Mouse (Mus musculus): Measurements from ENCODE around the gene Baz1b. TPM values are rescaled to one million over a fixed set of nuclear protein-coding genes. Genes with fewer than 3 reads are reported as not detected.

Gene Baz1b
- polyA plus RNA-seq, 1 experiment from 2014 or later: 83.6 TPM

DNA sequence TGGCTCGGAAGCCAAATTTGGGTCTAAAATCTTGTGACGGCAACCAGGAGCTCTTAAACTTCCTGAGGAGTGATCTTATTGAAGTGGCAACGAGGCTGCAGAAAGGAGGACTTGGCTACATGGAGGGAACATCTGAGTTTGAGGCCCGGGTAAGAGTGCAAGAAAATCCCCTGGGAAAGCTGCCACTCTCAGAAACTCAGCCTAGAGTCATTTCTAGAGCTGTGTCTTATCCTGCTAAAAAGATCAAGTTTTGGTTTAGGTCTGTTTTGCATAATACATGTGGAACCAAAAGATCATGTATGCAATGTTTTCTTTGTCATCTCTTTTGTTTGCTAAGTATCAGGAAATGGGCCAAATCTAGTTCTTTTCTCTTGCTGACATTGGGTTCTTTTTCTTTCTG, 43.1 kb downstream of the Baz1b start:
- no peaks in the 10 kb centered on the region for H3K4me1 ChIP-seq (replicated peaks; ENCODE audit: control insufficient read depth, insufficient read depth, low read length)
- H3K27me3 ChIP-seq (ENCODE audit: control insufficient read depth, insufficient read depth, low read length): no peaks in the 10 kb centered on the region
- DNase-seq (ENCODE audit: low spot score) (no peak), ATAC-seq (replicated peaks; ENCODE audit: low FRiP score) (no peak)
- no peak overlapping the region for H3K4me2 ChIP-seq (ENCODE audit: low read depth, low read length, severe bottlenecking)
- H3K9me3 ChIP-seq (ENCODE audit: control insufficient read depth, low read length): no peaks in the 10 kb centered on the region
- peaks cover 27% of the 10 kb centered on the region for H3K36me3 ChIP-seq (ENCODE audit: control insufficient read depth, insufficient read depth, low read length)
- no peak overlapping the region for H3K4me3 ChIP-seq (ENCODE audit: low read depth, low read length)
- H3K9ac ChIP-seq (ENCODE audit: low read length): no peak overlapping the region
- WGBS: 88% methylated on average over 4 of the region's 4 CpGs
- no peak overlapping the region for H3K27ac ChIP-seq (ENCODE audit: low read depth, low read length)

GRCm38 (mm10) chr5:135233166-135233920, 46.3 kb downstream of the Baz1b start:
- 88% methylated on average over 8 of the region's 8 CpGs for WGBS
- no peak for ATAC-seq (replicated peaks; ENCODE audit: low FRiP score)
- peaks cover 32% of the 10 kb centered on the region for H3K36me3 ChIP-seq (ENCODE audit: control insufficient read depth, insufficient read depth, low read length)

DNA sequence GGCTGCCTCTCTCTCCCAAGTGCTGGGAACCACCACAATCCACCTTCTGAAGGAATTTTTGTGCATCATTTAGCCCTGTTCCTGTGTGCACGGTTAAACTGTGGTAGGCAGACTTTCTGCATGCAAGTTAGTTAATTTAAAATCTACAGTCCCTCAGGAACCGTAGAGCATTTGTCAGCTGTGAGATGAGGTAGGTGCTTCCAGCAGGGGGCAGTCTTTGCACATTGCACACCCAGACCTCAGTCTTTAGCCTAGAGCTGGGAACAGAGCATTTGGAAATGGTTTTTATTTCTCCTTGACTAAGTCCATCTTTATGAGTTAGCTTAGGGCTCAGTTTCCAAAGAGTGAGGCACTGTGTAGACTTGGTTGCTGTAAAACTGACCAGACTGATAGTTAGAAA, 49.5 kb downstream of the Baz1b start:
- 49% methylated on average over 2 of the region's 2 CpGs for WGBS
- H3K27ac ChIP-seq (ENCODE audit: low read depth, low read length): no peak overlapping the region
- DNase-seq (ENCODE audit: low spot score): peak; percentile 79
- peaks cover 28% of the 10 kb centered on the region for H3K36me3 ChIP-seq (ENCODE audit: control insufficient read depth, insufficient read depth, low read length)
- no peak for ATAC-seq (replicated peaks; ENCODE audit: low FRiP score)
- no peaks in the 10 kb centered on the region for H3K4me1 ChIP-seq (replicated peaks; ENCODE audit: control insufficient read depth, insufficient read depth, low read length)
- H3K4me2 ChIP-seq (ENCODE audit: low read depth, low read length, severe bottlenecking): no peak overlapping the region
- H3K4me3 ChIP-seq (ENCODE audit: low read depth, low read length): no peak overlapping the region
- no peak overlapping the region for H3K9ac ChIP-seq (ENCODE audit: low read length)
- H3K9me3 ChIP-seq (ENCODE audit: control insufficient read depth, low read length): no peaks in the 10 kb centered on the region
- H3K27me3 ChIP-seq (ENCODE audit: control insufficient read depth, insufficient read depth, low read length): no peaks in the 10 kb centered on the region

More at GRCm38 (mm10) chr5:135233166-135233920, 46.3 kb downstream of the Baz1b start:
- H3K4me2 ChIP-seq (ENCODE audit: low read depth, low read length, severe bottlenecking): no peak overlapping the region
- H3K4me3 ChIP-seq (ENCODE audit: low read depth, low read length): no peak overlapping the region
- no peak overlapping the region for H3K9ac ChIP-seq (ENCODE audit: low read length)
- no peaks in the 10 kb centered on the region for H3K4me1 ChIP-seq (replicated peaks; ENCODE audit: control insufficient read depth, insufficient read depth, low read length)
- no peaks in the 10 kb centered on the region for H3K27me3 ChIP-seq (ENCODE audit: control insufficient read depth, insufficient read depth, low read length)
- no peak overlapping the region for H3K27ac ChIP-seq (ENCODE audit: low read depth, low read length)
- no peak for DNase-seq (ENCODE audit: low spot score)
- no peaks in the 10 kb centered on the region for H3K9me3 ChIP-seq (ENCODE audit: control insufficient read depth, low read length)

- Histone ChIP-seq H3K9me3 (ENCODE audit: control insufficient read depth, low read length) (no peaks in the 10 kb centered on the region), H3K4me3 (ENCODE audit: low read depth, low read length) (no peak overlapping the region), H3K4me1 (replicated peaks; ENCODE audit: control insufficient read depth, insufficient read depth, low read length) (no peaks in the 10 kb centered on the region), H3K27ac (ENCODE audit: low read depth, low read length) (no peak overlapping the region), H3K36me3 (ENCODE audit: control insufficient read depth, insufficient read depth, low read length) (peaks cover 37% of the 10 kb centered on the region), H3K27me3 (ENCODE audit: control insufficient read depth, insufficient read depth, low read length) (no peaks in the 10 kb centered on the region), H3K9ac (ENCODE audit: low read length) (no peak overlapping the region), H3K4me2 (ENCODE audit: low read depth, low read length, severe bottlenecking) (no peak overlapping the region)
- DNase-seq (ENCODE audit: low spot score) (no peak), ATAC-seq (replicated peaks; ENCODE audit: low FRiP score) (no peak)
- 81% methylated on average over 2 of the region's 2 CpGs for WGBS
These were observed 51.8 kb downstream of the Baz1b start for GRCm38 (mm10) chr5:135238832-135239231.

GRCm38 (mm10) chr5:135241474-135241873, 54.4 kb downstream of the Baz1b start:
- WGBS: 67% methylated on average over 1 of the region's 1 CpGs
- Histone ChIP-seq H3K4me2 (ENCODE audit: low read depth, low read length, severe bottlenecking) (no peak overlapping the region), H3K27me3 (ENCODE audit: control insufficient read depth, insufficient read depth, low read length) (no peaks in the 10 kb centered on the region), H3K27ac (ENCODE audit: low read depth, low read length) (no peak overlapping the region), H3K4me3 (ENCODE audit: low read depth, low read length) (no peak overlapping the region), H3K36me3 (ENCODE audit: control insufficient read depth, insufficient read depth, low read length) (peaks cover 44% of the 10 kb centered on the region), H3K9me3 (ENCODE audit: control insufficient read depth, low read length) (no peaks in the 10 kb centered on the region), H3K4me1 (replicated peaks; ENCODE audit: control insufficient read depth, insufficient read depth, low read length) (0 out of 2 replicates have a peak, but pooled peaks cover 2% of the 10 kb centered on the region), H3K9ac (ENCODE audit: low read length) (no peak overlapping the region)
- ATAC-seq (replicated peaks; ENCODE audit: low FRiP score): no peak
- DNase-seq (ENCODE audit: low spot score): no peak

DNA sequence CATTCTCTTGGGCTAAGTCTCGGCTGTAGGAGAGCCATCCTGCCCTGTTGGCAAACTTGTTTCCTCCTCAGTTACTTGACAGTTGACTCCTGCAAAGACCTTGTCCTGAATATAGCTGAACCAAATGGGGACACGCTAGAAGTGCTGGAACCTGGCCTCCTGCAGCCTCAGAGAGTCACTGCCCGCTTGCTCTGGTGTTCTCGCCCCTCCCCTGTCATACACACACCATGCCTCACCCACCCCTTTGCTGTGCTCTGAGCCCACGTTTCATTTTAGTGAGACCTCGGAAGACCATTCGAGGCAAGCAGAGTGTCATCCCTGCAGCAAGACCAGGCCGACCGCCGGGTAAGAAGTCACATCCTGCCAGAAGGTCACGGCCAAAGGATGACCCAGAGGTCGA, 55.1 kb downstream of the Baz1b start:
- Histone ChIP-seq H3K27me3 (ENCODE audit: control insufficient read depth, insufficient read depth, low read length) (no peaks in the 10 kb centered on the region), H3K9me3 (ENCODE audit: control insufficient read depth, low read length) (no peaks in the 10 kb centered on the region), H3K4me2 (ENCODE audit: low read depth, low read length, severe bottlenecking) (no peak overlapping the region), H3K9ac (ENCODE audit: low read length) (no peak overlapping the region), H3K27ac (ENCODE audit: low read depth, low read length) (no peak overlapping the region), H3K4me1 (replicated peaks; ENCODE audit: control insufficient read depth, insufficient read depth, low read length) (0 out of 2 replicates have a peak, but pooled peaks cover 4% of the 10 kb centered on the region), H3K4me3 (ENCODE audit: low read depth, low read length) (no peak overlapping the region), H3K36me3 (ENCODE audit: control insufficient read depth, insufficient read depth, low read length) (peaks cover 43% of the 10 kb centered on the region)
- ATAC-seq (replicated peaks; ENCODE audit: low FRiP score): no peak
- DNase-seq (ENCODE audit: low spot score): no peak
- WGBS: 86% methylated on average over 12 of the region's 12 CpGs

DNA sequence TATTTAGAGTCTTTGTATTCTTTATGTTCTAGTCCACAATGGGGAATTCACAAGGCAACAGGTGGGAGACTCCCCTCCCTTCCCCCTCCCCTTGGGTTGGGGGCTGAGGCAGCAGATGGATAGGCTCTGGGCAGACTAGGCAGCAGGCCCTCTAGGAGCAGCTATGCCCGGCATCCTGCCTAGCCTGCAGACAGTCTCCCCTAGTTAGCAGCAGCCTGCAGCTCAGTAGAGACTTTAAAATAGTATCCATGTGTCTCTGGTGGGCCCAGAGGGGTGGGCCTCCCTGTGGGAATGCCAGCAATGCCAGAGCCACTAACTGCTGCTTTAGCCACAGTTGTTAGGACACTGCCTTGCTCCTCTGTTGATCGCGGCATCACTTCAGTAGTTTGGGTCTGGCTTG, 55.5 kb downstream of the Baz1b start:
- WGBS: 97% methylated on average over 3 of the region's 3 CpGs
- Histone ChIP-seq H3K4me1 (replicated peaks; ENCODE audit: control insufficient read depth, insufficient read depth, low read length) (peaks cover 6% of the 10 kb centered on the region; the same call in 1 of the 2 replicates), H3K9me3 (ENCODE audit: control insufficient read depth, low read length) (no peaks in the 10 kb centered on the region), H3K27me3 (ENCODE audit: control insufficient read depth, insufficient read depth, low read length) (no peaks in the 10 kb centered on the region), H3K9ac (ENCODE audit: low read length) (no peak overlapping the region), H3K4me3 (ENCODE audit: low read depth, low read length) (no peak overlapping the region), H3K36me3 (ENCODE audit: control insufficient read depth, insufficient read depth, low read length) (peaks cover 39% of the 10 kb centered on the region), H3K27ac (ENCODE audit: low read depth, low read length) (no peak overlapping the region), H3K4me2 (ENCODE audit: low read depth, low read length, severe bottlenecking) (no peak overlapping the region)
- DNase-seq (ENCODE audit: low spot score): no peak
- ATAC-seq (replicated peaks; ENCODE audit: low FRiP score): no peak

DNA sequence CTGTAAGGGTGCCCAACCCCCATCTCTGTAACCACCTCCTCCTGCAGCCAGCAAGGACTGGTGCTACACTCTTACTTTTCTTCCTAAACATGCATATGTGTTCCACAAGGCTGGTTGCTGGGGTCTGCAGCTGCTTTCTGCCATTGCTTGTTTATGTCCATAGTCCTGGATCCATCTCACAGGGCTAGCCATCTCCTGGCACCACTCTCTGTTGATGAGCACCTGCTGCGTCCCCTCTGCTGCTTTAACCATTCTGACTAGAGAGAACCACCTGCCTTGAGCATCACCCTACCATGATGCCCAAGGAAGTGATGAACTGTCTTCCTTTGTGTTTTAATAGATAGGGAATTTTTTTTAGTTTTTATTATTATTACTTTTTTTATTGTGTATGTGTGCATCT, 56.1 kb downstream of the Baz1b start:
- H3K27ac ChIP-seq (ENCODE audit: low read depth, low read length): no peak overlapping the region
- H3K9ac ChIP-seq (ENCODE audit: low read length): no peak overlapping the region
- 93% methylated on average over 1 of the region's 1 CpGs for WGBS
- peaks cover 33% of the 10 kb centered on the region for H3K36me3 ChIP-seq (ENCODE audit: control insufficient read depth, insufficient read depth, low read length)
- no peaks in the 10 kb centered on the region for H3K9me3 ChIP-seq (ENCODE audit: control insufficient read depth, low read length)
- no peak overlapping the region for H3K4me3 ChIP-seq (ENCODE audit: low read depth, low read length)
- no peaks in the 10 kb centered on the region for H3K27me3 ChIP-seq (ENCODE audit: control insufficient read depth, insufficient read depth, low read length)
- DNase-seq (ENCODE audit: low spot score) (no peak), ATAC-seq (replicated peaks; ENCODE audit: low FRiP score) (no peak)
- peaks cover 7% of the 10 kb centered on the region for H3K4me1 ChIP-seq (replicated peaks; ENCODE audit: control insufficient read depth, insufficient read depth, low read length)
- no peak overlapping the region for H3K4me2 ChIP-seq (ENCODE audit: low read depth, low read length, severe bottlenecking)

DNA sequence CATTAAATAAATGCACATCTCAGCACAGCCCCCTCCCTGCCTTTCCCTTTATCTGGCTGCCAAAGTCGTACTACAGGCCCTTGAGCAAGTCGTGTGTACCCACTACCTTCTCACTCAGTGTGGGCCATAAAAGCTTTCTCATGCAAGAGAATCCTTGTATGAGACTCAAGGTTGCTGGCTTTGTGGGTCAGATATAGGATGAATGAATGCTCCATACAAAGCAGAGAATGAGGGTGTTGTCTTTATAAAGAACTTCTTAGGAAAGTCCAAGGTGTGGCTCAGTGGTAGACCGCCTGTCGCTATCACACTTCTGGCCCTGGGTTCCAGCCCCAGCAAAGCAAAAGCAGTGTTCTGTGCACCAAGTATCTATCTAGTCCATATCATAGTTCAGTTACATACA, 59.5 kb downstream of the Baz1b start:
- no peak overlapping the region for H3K4me3 ChIP-seq (ENCODE audit: low read depth, low read length)
- 0 out of 2 replicates have a peak overlapping the region, but pooled peaks have one; percentile 21 for H3K27ac ChIP-seq (ENCODE audit: low read depth, low read length)
- no peak overlapping the region for H3K9ac ChIP-seq (ENCODE audit: low read length)
- no peaks in the 10 kb centered on the region for H3K27me3 ChIP-seq (ENCODE audit: control insufficient read depth, insufficient read depth, low read length)
- no peaks in the 10 kb centered on the region for H3K9me3 ChIP-seq (ENCODE audit: control insufficient read depth, low read length)
- H3K4me2 ChIP-seq (ENCODE audit: low read depth, low read length, severe bottlenecking): no peak overlapping the region
- DNase-seq (ENCODE audit: low spot score) (no peak), ATAC-seq (replicated peaks; ENCODE audit: low FRiP score) (no peak)
- peaks cover 27% of the 10 kb centered on the region for H3K4me1 ChIP-seq (replicated peaks; ENCODE audit: control insufficient read depth, insufficient read depth, low read length)
- 67% methylated on average over 4 of the region's 4 CpGs for WGBS
- peaks cover 25% of the 10 kb centered on the region for H3K36me3 ChIP-seq (ENCODE audit: control insufficient read depth, insufficient read depth, low read length)

Data from forebrain, embryonic 11.5 days (tissue).